Mouse (Mus musculus) erythroblast, embryonic 14.5 days (primary cell): Measurements from ENCODE around the gene Gemin7. TPM values are rescaled to one million over a fixed set of nuclear protein-coding genes. Genes with fewer than 3 reads are reported as not detected.

Source experiments
- H3K27me3 ChIP-seq: 2 replicates; pipeline ENCODE4 v1.6.1; 2012; ENCODE audit warnings: inconsistent platforms; ENCODE audit not compliant: control insufficient read depth
- H3K36me3 ChIP-seq: 2 replicates; pipeline ENCODE4 v1.6.1; 2012; ENCODE audit warnings: mild to moderate bottlenecking, inconsistent platforms; ENCODE audit not compliant: control insufficient read depth
- H3K4me1 ChIP-seq: 2 replicates; pipeline ENCODE4 v1.6.1; 2012; ENCODE audit warnings: inconsistent platforms; ENCODE audit not compliant: control insufficient read depth
- H3K4me3 ChIP-seq: replicated peaks from 2 replicates; pipeline ENCODE3; 2012; ENCODE audit warnings: moderate library complexity, mild to moderate bottlenecking, inconsistent platforms
- H3K9me3 ChIP-seq: 2 replicates; pipeline ENCODE4 v1.6.1; 2012; ENCODE audit warnings: low read length, inconsistent platforms, mixed read lengths; ENCODE audit not compliant: control insufficient read depth
- GATA1 ChIP-seq: IDR thresholded peaks from 2 replicates; pipeline ENCODE4 v1.6.1; 2012; ENCODE audit warnings: low read length, inconsistent platforms, mixed read lengths
- TAL1 ChIP-seq: IDR thresholded peaks from 3 replicates; pipeline ENCODE4 v1.6.1; 2012; ENCODE audit warnings: low read length, inconsistent platforms, mixed read lengths
- polyA plus RNA-seq: library from polyadenylated mRNA; stranded (reverse); fragments of >175 nt; gene quantifications from 2 replicates; pipeline ENCODE4 v1.2.3, GENCODE M21; 2012

Gene Gemin7
- polyA plus RNA-seq, 1 experiment = 12.9 TPM

DNA sequence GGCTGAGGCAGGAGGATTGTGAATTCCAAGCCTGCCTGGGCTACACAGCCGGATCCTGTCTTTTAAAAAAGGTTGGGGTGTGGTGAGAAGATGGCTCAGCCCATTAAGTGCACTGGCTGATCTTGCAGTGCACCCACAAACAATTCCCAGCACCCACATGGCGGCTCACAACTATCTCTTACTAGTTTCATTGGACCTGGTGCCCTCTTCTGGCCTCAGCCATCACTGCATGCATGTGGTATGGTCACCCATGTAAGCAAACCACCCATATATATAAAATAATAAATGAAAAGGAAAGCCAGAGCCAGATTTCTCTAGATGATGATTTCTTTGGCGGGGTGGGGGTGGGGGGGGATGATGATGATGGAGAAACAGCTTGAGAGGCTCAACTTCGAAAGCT, 12.9 kb downstream of the Gemin7 start:
- Histone ChIP-seq H3K36me3 (peaks cover 72% of the 10 kb centered on the region), H3K4me1 (peaks cover 81% of the 10 kb centered on the region), H3K4me3 (peak overlapping the region; percentile 90), H3K27me3 (no peaks in the 10 kb centered on the region), H3K9me3 (peaks cover 7% of the 10 kb centered on the region)
- TF ChIP-seq GATA1 (no peak), TAL1 (no peak)

DNA sequence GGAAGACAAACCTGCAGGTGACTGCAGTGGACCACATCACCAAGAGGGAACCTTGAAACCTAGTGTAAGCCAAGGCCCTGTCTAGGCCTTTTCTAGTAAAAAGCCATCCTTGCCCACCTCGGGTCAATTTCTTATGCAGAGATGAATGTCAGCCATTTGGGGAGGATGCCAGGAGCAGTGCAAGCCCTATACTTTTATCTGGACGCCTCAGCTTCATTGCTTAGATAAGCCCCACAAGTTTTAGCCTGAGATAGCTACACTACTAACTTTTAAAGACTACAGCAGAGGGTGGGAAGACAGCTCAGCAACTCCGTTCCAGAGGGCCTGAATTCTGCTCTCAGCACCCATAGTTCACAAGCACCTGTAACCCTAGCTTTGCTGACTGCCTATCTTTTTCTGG, 13.5 kb downstream of the Gemin7 start:
- H3K27me3 ChIP-seq = no peaks in the 10 kb centered on the region
- peaks cover 72% of the 10 kb centered on the region for H3K36me3 ChIP-seq
- H3K4me1 ChIP-seq = peaks cover 81% of the 10 kb centered on the region
- peaks cover 7% of the 10 kb centered on the region for H3K9me3 ChIP-seq
- H3K4me3 ChIP-seq = peak overlapping the region; percentile 90
- peak; percentile 87 for TF ChIP-seq TAL1
- peak; percentile 95 for TF ChIP-seq GATA1

DNA sequence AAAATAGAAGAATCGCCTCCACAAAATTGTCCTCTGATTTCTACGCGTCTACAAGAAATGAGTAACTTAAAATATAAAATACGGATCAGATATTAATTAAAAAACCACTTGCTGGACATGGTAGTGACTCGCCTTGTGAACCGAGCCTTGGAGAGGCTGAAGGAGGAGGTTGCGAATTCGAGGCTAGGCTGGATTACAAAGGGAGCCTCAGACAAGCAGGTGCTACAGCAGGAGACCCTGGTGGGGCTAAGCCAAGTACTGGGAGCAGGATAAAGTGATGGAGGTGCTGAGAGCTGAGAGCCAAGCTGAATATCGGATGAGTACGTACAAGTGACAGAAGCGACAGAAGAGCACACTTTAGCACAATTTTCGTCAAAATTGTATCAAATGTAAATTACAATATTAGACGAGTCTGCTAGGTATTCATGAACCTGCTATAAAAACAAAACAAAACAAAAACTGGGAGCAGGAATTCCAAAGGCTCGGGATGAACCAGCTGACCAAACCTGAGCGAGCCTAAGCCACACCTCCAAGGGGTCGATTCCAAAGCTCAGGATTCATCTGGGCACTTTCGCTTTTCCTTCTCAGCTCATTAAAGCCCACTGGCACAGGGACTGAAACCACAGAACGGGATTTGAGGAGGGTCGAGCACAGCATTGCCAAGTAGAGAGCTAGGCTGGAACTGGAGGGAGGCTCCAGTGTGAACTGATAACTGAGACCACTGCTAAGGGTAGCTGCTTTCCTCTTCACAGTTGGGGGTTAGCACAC, 14.6 kb downstream of the Gemin7 start, which contains the start of gene Ppp1r37:
Gene Ppp1r37 (minus strand): TSS at position 434 of the 768 bp plus-strand sequence.
- no peak for TF ChIP-seq GATA1
- TF ChIP-seq TAL1 = no peak
- H3K36me3 ChIP-seq = peaks cover 73% of the 10 kb centered on the region
- H3K27me3 ChIP-seq = no peaks in the 10 kb centered on the region
- peaks cover 83% of the 10 kb centered on the region for H3K4me1 ChIP-seq
- peak within 1 kb of the TSS; percentile 90 for H3K4me3 ChIP-seq
- peaks cover 7% of the 10 kb centered on the region for H3K9me3 ChIP-seq

DNA sequence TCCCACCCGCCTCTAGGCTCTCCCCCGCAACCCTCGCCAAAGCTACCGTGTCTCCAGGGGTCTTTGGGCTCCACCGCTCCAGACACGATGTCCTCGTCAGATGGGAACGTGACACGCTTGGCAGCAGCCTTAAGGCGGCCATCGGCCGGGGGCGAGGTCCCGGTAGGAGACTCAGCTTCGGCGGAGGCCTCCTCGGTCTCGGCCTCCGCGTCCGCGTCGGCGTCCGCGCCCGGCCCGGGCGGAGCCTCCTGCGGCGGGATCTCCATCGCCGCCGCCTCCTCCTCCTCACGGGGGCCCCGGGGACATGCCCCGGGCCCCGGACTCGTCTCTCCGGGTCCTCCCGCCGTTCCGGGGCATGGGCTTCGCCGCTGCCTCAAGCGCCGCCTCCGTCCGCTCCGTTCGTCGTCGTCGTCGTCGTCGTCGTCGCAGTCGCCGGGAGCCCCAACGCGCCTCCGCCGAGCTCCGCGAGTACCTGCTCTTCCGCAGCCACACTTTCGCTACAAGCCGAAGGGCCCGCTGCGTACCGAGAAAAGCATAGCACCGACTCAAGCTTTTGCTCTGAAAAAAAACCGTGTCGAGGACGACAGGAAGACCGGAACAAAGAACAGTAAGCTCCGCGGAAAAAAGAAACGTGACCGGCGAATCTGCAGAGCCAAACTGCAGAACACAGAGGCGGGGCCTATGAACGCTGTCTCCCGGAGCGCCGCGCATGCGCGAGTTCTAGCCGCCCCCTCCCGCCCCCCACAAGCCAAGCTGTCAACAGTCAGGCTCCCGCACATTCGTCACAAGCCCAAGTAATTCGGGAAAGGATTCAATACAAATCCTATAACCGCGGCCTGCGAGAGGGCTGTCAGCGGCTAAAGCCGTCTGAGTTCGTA, 15.4 kb downstream of the Gemin7 start:
- peaks cover 86% of the 10 kb centered on the region for H3K4me1 ChIP-seq
- no peaks in the 10 kb centered on the region for H3K27me3 ChIP-seq
- peak overlapping the region; percentile 90 for H3K4me3 ChIP-seq
- TF ChIP-seq GATA1 (no peak), TAL1 (no peak)
- H3K36me3 ChIP-seq = peaks cover 73% of the 10 kb centered on the region
- peaks cover 7% of the 10 kb centered on the region for H3K9me3 ChIP-seq

DNA sequence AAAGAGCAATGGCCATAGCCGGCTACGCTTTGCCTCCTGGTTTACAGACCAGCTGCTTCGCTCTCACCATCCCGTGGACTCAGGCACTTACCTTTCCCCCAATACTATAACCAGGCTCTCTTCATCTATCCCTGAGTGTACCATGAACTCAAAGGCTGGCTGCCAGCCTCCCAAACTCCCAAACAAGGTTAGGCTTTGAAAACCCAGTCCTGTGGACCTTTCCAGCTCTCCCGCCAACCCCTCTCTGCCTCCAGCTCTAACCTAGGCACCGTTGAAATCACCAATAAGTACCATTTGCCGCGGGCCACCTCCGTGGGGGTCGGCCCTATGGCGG, 16.0 kb downstream of the Gemin7 start:
- Histone ChIP-seq H3K4me1 (peaks cover 87% of the 10 kb centered on the region), H3K9me3 (peaks cover 7% of the 10 kb centered on the region), H3K36me3 (peaks cover 74% of the 10 kb centered on the region), H3K4me3 (peak overlapping the region; percentile 90), H3K27me3 (no peaks in the 10 kb centered on the region)
- no peak for TF ChIP-seq GATA1
- TF ChIP-seq TAL1 = no peak

DNA sequence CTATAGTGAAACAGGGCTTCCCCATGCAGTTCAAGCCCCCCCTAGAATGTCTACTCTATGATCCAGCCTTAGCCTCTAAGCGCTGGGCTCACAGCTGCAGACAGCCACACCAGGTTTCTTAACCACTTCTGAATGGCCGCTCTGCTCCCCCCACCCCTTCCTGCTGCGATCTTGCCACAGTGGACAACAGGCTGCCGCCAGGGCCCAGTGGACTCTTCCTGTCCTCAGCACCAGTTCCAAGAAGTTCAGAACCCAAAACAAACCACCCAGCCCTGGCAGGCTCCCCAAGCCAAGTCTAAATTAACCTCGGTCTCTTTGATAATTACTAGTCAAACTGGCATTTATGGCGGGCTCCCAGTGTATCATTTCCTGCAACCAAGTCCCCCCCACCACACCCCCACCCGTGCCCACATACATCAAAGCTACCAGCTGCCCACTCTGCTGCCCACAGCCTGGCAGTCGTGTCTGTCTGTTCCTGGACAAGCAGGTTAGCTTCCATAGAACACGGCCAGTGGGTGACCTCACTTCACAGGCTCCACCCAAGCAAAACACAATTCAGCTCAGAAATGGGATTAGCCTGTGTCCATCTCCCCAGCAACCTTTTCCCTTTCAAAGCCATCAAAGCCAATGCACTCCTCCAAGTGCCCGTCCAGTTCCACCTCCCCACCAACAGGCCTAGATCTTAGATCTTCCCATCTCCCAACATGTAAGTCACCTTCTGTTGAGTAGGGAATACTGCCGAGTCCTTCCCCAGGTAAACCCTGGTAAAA, 16.7 kb downstream of the Gemin7 start:
- peaks cover 75% of the 10 kb centered on the region for H3K36me3 ChIP-seq
- peak overlapping the region; percentile 90 for H3K4me3 ChIP-seq
- TF ChIP-seq GATA1 = no peak
- TF ChIP-seq TAL1 = no peak
- no peaks in the 10 kb centered on the region for H3K27me3 ChIP-seq
- H3K4me1 ChIP-seq = peaks cover 87% of the 10 kb centered on the region
- H3K9me3 ChIP-seq = peaks cover 7% of the 10 kb centered on the region

DNA sequence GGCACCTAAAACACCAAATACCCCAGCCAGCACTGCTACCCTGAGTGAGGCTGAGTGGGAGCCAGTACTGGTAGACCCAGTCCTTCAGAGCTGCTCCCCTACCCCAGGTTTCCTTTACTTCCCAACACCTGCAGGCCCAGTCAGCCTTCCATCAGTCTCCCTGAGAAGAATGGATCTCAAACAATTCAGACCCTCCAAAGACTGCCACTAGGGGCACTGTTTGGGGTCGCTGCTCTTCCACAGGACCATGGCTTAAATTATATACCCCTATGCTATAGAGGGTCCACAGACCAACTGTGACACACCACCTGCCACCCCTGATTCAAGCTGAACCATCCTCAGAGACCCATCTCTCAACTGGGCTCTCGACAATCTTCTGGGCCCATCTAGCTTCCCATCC, 18.4 kb downstream of the Gemin7 start:
- H3K9me3 ChIP-seq = no peaks in the 10 kb centered on the region
- H3K27me3 ChIP-seq = no peaks in the 10 kb centered on the region
- H3K4me1 ChIP-seq = peaks cover 81% of the 10 kb centered on the region
- TF ChIP-seq TAL1 = no peak
- no peak for TF ChIP-seq GATA1
- peak overlapping the region; percentile 90 for H3K4me3 ChIP-seq
- peaks cover 75% of the 10 kb centered on the region for H3K36me3 ChIP-seq

DNA sequence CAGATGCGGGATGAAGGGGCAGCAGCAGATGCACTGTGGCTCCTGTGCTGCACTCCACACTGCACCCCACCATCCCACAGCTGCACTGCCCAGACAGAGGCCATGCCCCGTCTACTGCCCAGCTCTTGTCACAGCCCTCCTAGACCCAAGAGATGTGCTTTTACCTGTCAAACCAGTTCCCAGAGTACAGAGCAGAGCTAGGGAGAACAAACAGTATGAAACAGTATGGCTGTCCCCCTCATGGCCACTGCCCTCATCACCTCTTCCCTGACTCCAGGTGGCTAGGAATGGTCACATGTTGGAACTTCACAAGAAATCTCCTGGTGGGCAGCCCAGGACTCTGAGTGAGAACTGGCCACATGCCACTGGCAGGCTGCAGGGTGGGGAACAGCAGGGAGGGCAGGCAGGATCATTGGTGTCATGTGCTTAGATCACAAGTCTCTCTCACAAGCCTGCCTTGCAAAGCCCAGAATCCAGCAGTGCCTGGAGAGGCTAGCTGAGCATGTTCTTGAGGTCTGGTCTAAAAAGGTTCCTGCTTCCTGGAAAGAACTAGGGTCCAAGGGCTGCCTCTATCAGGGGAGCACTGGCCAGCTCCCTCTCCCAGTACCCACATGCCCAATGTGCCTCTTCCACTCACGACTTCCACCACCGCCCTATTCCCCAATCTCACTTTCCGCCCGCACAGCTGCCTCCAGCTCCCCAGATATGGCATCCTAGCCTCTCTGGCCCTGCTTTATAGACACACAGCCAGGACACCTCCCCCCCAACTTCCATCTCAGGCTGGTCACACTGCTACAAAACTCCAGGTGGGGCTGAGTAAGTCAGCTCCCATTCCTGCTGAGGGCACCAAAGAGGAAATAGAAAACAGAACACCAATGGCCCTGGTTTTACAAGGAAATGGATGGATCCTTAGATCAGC, 19.2 kb downstream of the Gemin7 start:
- no peaks in the 10 kb centered on the region for H3K9me3 ChIP-seq
- peaks cover 81% of the 10 kb centered on the region for H3K4me1 ChIP-seq
- H3K27me3 ChIP-seq = no peaks in the 10 kb centered on the region
- TF ChIP-seq GATA1 = no peak
- no peak for TF ChIP-seq TAL1
- H3K4me3 ChIP-seq = peak overlapping the region; percentile 90
- peaks cover 76% of the 10 kb centered on the region for H3K36me3 ChIP-seq
